Mouse (Mus musculus) hindbrain, embryonic 11.5 days (tissue): ENCODE results near the gene Zfp809. TPM values are rescaled to one million over a fixed set of nuclear protein-coding genes. Genes with fewer than 3 reads are reported as not detected.
"Not testable (repeated sequence)": the region's sequence is repeated elsewhere in the genome, so short reads cannot be mapped to it uniquely, and the experiment has no call there.

Experiments used
- ATAC-seq: fragments of 200-750 bp; cut with Nextera tagmentation; 2 replicates; pipeline ENCODE4 v1.8.0; 2017; ENCODE audit warnings: mild to moderate bottlenecking, moderate TSS enrichment, moderate library complexity; ENCODE audit not compliant: low FRiP score
- DNase-seq: peaks from one replicate; pipeline ENCODE4 v3.0.0-alpha.2; 2015; ENCODE audit warnings: low spot score
- H3K27ac ChIP-seq: fragments of 300-500 bp; sonication (generic); 2 replicates; pipeline ENCODE4 v1.5.1; 2014; ENCODE audit warnings: mild to moderate bottlenecking, low read depth, low read length
- H3K27me3 ChIP-seq: fragments of 300-500 bp; sonication (generic); 2 replicates; pipeline ENCODE4 v1.6.1; 2014; ENCODE audit warnings: mild to moderate bottlenecking, low read length, moderate library complexity, mixed read lengths; ENCODE audit not compliant: control insufficient read depth, insufficient read depth
- H3K36me3 ChIP-seq: fragments of 300-500 bp; sonication (generic); 2 replicates; pipeline ENCODE4 v1.6.1; 2014; ENCODE audit warnings: mild to moderate bottlenecking, low read length, moderate library complexity, mixed read lengths; ENCODE audit not compliant: control insufficient read depth, insufficient read depth
- H3K4me1 ChIP-seq: fragments of 300-500 bp; sonication (generic); replicated peaks from 2 replicates; pipeline ENCODE4 v1.6.1; 2014; ENCODE audit warnings: low read length, mixed read lengths; ENCODE audit not compliant: control insufficient read depth, insufficient read depth
- H3K4me2 ChIP-seq: fragments of 300-500 bp; sonication (generic); replicated peaks from 2 replicates; pipeline ENCODE4 v1.6.1; 2014; ENCODE audit warnings: mild to moderate bottlenecking, low read depth, low read length
- H3K4me3 ChIP-seq: fragments of 300-500 bp; sonication (generic); 2 replicates; pipeline ENCODE4 v1.5.1; 2014; ENCODE audit warnings: low read depth, low read length
- H3K9ac ChIP-seq: fragments of 300-500 bp; sonication (generic); 2 replicates; pipeline ENCODE4 v1.6.1; 2014; ENCODE audit warnings: low read depth, low read length
- H3K9me3 ChIP-seq: fragments of 300-500 bp; sonication (generic); 2 replicates; pipeline ENCODE4 v1.6.1; 2016; ENCODE audit warnings: low read length; ENCODE audit not compliant: control insufficient read depth
- WGBS: fragments of 180-500 bp; shearing (Covaris S2); extraction: QIAGEN DNeasy Blood & Tissue Kit; methylation state at CpG from one replicate; pipeline ENCODE4 v1.1.7; 2014; 5-methylcytosine and 5-hydroxymethylcytosine counted together
- polyA plus RNA-seq: library from polyadenylated mRNA; unstranded; fragments of >200 nt; fragmentation: Nextera tagmentation; extraction: Ambion mirVana; gene quantifications from 2 replicates; pipeline ENCODE4 v1.2.1, GENCODE M21; 2014

The Zfp809 gene
- polyA plus RNA-seq, 1 experiment from 2014 or later, result 13.4 TPM

DNA sequence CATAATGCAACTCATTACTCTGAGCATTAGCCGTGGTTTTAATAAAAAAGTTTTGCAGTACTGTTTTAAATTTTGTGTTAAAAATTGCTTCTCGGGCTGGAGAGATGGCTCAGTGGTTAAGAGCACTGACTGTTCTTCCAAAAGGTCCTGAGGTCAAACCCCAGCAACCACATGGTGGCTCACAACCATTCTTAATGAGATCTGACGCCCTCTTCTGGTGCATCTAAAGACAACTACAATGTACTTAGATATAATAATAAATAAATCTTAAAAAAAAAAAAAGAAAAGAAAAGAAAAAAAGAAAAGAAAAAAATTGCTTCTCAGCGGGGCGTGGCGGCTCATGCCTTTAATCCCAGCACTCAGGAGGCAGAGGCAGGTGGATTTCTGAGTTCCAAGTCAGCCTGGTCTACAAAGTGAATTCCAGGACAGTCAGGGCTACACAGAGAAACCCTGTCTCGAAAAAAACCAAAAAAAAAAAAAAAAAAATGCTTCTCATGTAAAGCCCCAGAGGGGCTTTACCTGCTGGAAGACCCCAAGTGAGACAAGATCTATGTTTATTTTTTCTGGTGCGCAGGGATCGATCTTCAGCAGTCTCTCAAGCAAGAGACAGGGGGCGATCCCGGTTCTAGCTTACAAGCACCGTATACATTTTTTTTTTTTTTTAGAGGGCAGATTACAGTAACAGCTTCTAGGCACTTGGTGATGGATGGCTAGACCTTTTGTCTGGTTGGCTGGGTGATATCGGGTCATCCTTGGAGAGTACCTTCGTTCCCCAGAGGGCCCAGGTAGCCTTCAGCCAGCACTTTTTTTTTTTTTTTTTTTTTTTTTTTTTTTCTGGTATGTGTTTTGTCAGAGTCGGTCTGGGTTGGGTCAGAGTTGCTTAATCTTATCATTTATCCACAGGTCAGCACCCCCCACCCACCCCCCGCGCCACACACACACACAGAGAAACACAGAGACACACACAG is 694 bp upstream of the Zfp809 start:
- Histone ChIP-seq H3K4me1 (no peaks in the 10 kb centered on the region), H3K9me3 (no peaks in the 10 kb centered on the region), H3K36me3 (no peaks in the 10 kb centered on the region), H3K4me2 (peak overlapping the region; percentile 58), H3K27me3 (no peaks in the 10 kb centered on the region), H3K4me3 (peak overlapping the region; percentile 74), H3K9ac (peak overlapping the region; percentile 80), H3K27ac (no peak overlapping the region; the same call in 1 of the 2 replicates)
- ATAC-seq (peak; percentile 77), DNase-seq (peak; percentile 60)
- 22% methylated on average over 17 of the region's 17 CpGs for WGBS

DNA sequence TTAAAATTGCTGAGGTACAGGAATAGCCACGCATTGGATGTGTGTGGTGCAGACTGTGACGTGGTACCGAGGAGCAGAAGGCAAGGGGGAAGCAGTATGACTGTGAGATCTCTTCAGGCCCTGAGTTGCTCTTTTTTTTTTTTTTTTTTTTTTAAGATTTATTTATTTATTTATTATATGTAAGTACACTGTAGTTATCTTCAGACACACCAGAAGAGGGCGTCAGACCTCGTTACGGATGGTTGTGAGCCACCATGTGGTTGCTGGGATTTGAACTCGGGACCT is 817 bp downstream of the Zfp809 start:
- not testable (repeated sequence) for H3K9me3 ChIP-seq, H3K4me1 ChIP-seq, H3K27me3 ChIP-seq, DNase-seq, H3K27ac ChIP-seq, H3K36me3 ChIP-seq, H3K9ac ChIP-seq, ATAC-seq
- Histone ChIP-seq H3K4me2 (peak overlapping the region; percentile 58), H3K4me3 (peak overlapping the region; percentile 74)
- WGBS, result 61% methylated on average over 7 of the region's 7 CpGs

DNA sequence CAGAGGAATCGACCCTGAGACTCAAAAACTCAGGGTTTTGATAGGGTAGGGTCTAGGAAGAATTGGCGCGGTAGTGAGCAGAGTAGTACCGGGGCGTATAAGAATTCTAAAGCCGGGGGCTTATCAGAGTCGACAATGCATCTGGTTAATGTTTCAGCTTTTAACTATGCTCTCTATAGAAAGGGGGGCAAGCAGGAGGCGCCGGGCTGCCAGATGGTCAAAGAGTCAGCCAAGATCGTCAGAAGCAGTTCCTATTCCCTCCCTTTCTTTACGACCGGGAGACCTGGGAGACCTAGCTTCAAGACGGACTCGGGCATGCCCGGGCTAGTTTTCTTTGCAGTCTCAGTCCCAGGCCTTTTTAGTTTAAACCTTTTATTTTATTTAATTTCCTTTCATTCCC is 1.3 kb downstream of the Zfp809 start:
- no peaks in the 10 kb centered on the region for H3K27me3 ChIP-seq
- DNase-seq (no peak), ATAC-seq (no peak)
- no peaks in the 10 kb centered on the region for H3K9me3 ChIP-seq
- no peak overlapping the region for H3K9ac ChIP-seq
- H3K27ac ChIP-seq, result no peak overlapping the region
- H3K4me3 ChIP-seq, result no peak overlapping the region
- H3K4me1 ChIP-seq, result no peaks in the 10 kb centered on the region
- no peak overlapping the region for H3K4me2 ChIP-seq
- H3K36me3 ChIP-seq, result no peaks in the 10 kb centered on the region
- 85% methylated on average over 15 of the region's 15 CpGs for WGBS

DNA sequence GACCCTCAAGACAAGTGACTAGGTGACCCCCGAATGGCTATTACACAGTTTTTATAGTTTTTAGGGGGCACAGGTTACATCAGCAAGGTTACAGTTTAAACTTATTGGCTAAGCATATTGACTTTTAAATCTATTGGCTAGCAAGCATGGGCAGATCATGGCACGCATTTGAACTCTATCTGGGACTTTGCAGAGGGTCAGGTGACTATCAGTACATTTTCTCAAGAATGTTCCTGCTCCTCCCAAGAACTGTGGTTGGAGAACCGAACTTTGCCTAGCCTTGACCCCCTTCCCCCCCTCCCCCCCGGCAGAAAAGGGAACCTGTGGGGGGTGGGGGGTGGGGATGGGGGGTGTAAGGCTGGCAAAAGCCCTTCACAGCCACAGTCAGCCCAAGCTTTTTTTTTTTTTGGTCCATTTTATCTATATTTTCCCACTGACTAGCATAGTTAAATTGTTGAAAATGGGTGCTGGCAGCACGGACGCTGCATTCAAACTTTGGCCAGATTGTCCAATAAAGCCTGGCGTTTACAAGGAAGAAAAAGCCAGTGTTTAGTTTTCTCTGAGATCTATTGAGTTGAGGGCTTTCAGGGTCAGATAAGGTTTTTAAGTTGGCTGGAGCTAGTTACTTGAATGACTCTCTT is 4.0 kb downstream of the Zfp809 start:
- Histone ChIP-seq H3K9ac (no peak overlapping the region), H3K4me2 (no peak overlapping the region), H3K4me3 (no peak overlapping the region), H3K36me3 (no peaks in the 10 kb centered on the region), H3K4me1 (no peaks in the 10 kb centered on the region), H3K27me3 (no peaks in the 10 kb centered on the region), H3K9me3 (no peaks in the 10 kb centered on the region), H3K27ac (no peak overlapping the region)
- WGBS, result 94% methylated on average over 6 of the region's 7 CpGs
- DNase-seq, result no peak
- ATAC-seq, result no peak

DNA sequence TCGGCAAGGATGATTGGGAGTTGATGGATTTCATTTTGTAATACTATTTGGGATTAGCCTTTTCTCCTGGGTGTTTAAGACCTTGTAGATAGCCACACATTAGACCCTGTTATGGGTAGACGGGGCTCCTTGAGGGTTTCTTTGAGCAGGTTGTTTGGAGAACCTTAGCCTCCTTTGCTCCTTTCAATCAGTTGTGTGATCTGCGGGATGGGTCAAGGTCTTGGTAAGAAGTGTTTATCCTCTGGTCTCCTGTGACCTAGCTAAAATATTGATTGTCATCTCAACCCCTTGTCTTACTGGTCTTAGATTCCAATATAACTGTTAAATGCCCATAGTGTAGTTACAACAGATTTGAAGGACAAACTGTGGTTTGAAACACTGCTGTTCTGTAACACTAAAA is 4.5 kb downstream of the Zfp809 start:
- ATAC-seq (no peak), DNase-seq (no peak)
- Histone ChIP-seq H3K36me3 (no peaks in the 10 kb centered on the region), H3K9ac (no peak overlapping the region), H3K27ac (no peak overlapping the region), H3K4me1 (no peaks in the 10 kb centered on the region), H3K4me2 (no peak overlapping the region), H3K9me3 (no peaks in the 10 kb centered on the region), H3K27me3 (no peaks in the 10 kb centered on the region), H3K4me3 (no peak overlapping the region)
- WGBS, result 97% methylated on average over 3 of the region's 3 CpGs

DNA sequence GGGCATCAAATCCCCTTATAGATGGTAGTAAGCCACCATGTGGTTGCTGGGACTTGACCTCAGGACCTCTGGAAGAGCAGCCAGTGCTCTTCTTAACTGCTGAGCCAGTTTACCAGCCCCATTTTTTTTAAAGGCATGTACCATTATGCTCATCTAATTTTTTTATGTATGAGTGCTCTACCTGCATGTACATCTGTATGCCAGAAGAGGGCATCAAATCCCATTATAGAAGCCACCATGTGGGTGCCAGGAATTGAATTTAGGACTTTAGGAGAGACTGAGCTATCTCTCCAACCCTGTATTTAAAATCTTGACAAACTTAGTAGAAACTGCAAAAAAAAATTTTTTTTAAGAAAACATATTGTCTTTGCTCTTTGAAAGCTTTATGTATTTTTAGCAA is 5.0 kb downstream of the Zfp809 start:
- Histone ChIP-seq H3K9ac (no peak overlapping the region), H3K36me3 (no peaks in the 10 kb centered on the region), H3K4me3 (no peak overlapping the region), H3K4me2 (no peak overlapping the region), H3K27ac (no peak overlapping the region), H3K4me1 (no peaks in the 10 kb centered on the region), H3K9me3 (no peaks in the 10 kb centered on the region), H3K27me3 (no peaks in the 10 kb centered on the region)
- DNase-seq (no peak), ATAC-seq (no peak)

DNA sequence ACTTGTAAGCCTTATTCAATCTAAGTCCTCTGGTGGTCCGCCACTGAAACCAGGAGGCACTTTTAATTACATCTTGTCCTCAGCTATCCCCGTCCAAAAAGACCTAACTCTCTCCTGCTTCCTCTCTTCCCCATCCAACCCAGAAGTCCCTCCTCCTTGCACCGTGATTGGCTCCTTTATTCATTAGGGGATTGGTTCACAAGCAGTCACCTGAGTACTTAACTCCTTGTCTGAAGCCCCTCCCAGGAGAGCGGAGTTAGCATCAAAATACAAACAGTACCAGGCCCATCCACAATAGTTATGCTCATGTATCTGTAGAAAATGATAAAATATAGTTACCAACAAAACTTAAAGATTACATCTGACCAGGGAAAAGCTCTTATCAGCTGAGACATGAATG is 14.5 kb downstream of the Zfp809 start:
- Histone ChIP-seq H3K4me1 (no peaks in the 10 kb centered on the region), H3K27ac (no peak overlapping the region), H3K4me2 (no peak overlapping the region), H3K4me3 (no peak overlapping the region), H3K27me3 (no peaks in the 10 kb centered on the region), H3K9me3 (no peaks in the 10 kb centered on the region), H3K9ac (no peak overlapping the region), H3K36me3 (peaks cover 6% of the 10 kb centered on the region)
- ATAC-seq (no peak), DNase-seq (no peak)
- 91% methylated on average over 4 of the region's 4 CpGs for WGBS

DNA sequence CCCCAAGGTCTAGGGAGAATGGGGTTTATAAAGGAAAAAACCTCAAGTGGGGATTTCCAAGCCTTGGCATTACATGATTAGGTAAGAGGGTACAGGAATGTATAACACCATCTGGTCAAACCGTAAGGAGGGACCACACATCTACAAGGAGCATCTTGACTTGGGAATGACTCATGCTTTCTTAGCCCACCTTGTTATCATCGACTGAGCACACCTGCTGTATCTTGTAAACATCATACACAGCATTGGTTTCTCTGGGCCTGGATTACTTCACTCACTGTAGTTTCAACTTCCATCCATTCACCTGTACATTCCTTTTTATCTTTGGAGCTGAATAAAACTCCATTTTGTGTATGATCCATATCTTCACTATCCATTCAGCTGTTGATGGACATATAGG is 18.7 kb downstream of the Zfp809 start:
- Histone ChIP-seq H3K9ac (no peak overlapping the region), H3K4me3 (no peak overlapping the region), H3K36me3 (peaks cover 16% of the 10 kb centered on the region), H3K4me2 (no peak overlapping the region), H3K27me3 (no peaks in the 10 kb centered on the region), H3K27ac (no peak overlapping the region), H3K4me1 (no peaks in the 10 kb centered on the region), H3K9me3 (no peaks in the 10 kb centered on the region; the same call in 1 of the 2 replicates)
- 89% methylated on average over 2 of the region's 2 CpGs for WGBS
- DNase-seq, result no peak
- no peak for ATAC-seq

DNA sequence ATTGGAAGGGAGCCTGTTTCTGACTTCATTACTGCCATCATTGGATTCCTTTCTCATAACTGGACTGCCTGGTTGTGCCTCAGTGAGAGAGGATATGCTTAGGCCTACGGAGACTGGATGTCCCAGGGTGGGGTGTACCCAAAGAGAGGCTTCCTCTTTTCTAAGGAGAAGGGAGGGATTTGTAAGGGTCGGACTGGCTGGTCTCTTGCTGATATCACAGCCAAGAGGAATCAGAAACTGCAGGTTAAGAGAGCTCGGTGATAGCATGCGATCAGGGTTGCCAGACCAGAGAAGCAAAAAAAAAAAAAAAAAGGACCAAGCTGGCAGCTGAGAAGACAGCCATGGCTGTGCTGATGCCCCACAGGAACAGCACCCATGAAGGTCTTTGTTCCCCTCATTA is 31.1 kb downstream of the Zfp809 start:
- Histone ChIP-seq H3K27me3 (no peaks in the 10 kb centered on the region), H3K4me1 (no peaks in the 10 kb centered on the region), H3K4me2 (no peak overlapping the region), H3K27ac (no peak overlapping the region), H3K9me3 (0 out of 2 replicates have a peak, but pooled peaks cover 3% of the 10 kb centered on the region), H3K9ac (no peak overlapping the region), H3K36me3 (peaks cover 10% of the 10 kb centered on the region; the same call in 1 of the 2 replicates), H3K4me3 (no peak overlapping the region)
- no peak for DNase-seq
- 91% methylated on average over 4 of the region's 4 CpGs for WGBS
- no peak for ATAC-seq
